Mouse (Mus musculus) liver, embryonic 13.5 days (tissue): Measurements from ENCODE around the gene Cacna1e. TPM values are rescaled to one million over a fixed set of nuclear protein-coding genes. Genes with fewer than 3 reads are reported as not detected.

Source experiments
- ATAC-seq: fragments of 200-750 bp; cut with Nextera tagmentation; 2 replicates; pipeline ENCODE4 v1.8.0; 2017; ENCODE audit warnings: low read depth, mild to moderate bottlenecking, moderate number of reproducible peaks, moderate library complexity
- DNase-seq: peaks from one replicate; pipeline ENCODE4 v3.0.0; 2022
- H3K27ac ChIP-seq: fragments of 300-500 bp; sonication (generic); 2 replicates; pipeline ENCODE4 v1.5.1; 2015; ENCODE audit warnings: moderate library complexity, mild to moderate bottlenecking, inconsistent platforms
- H3K27me3 ChIP-seq: fragments of 300-500 bp; sonication (generic); 2 replicates; pipeline ENCODE4 v1.6.1; 2015; ENCODE audit warnings: mild to moderate bottlenecking, inconsistent platforms
- H3K36me3 ChIP-seq: fragments of 300-500 bp; sonication (generic); 2 replicates; pipeline ENCODE4 v1.6.1; 2015; ENCODE audit warnings: mild to moderate bottlenecking, inconsistent platforms
- H3K4me1 ChIP-seq: fragments of 300-500 bp; sonication (generic); replicated peaks from 2 replicates; pipeline ENCODE4 v1.6.1; 2015; ENCODE audit warnings: inconsistent platforms
- H3K4me2 ChIP-seq: fragments of 300-500 bp; sonication (generic); 2 replicates; pipeline ENCODE4 v1.6.1; 2015; ENCODE audit warnings: inconsistent platforms, mild to moderate bottlenecking, moderate library complexity
- H3K4me3 ChIP-seq: fragments of 300-500 bp; sonication (generic); replicated peaks from 2 replicates; pipeline ENCODE4 v1.5.1; 2015; ENCODE audit warnings: mild to moderate bottlenecking, inconsistent platforms
- H3K9ac ChIP-seq: fragments of 300-500 bp; sonication (generic); 2 replicates; pipeline ENCODE4 v1.6.1; 2015; ENCODE audit warnings: mild to moderate bottlenecking, inconsistent platforms
- H3K9me3 ChIP-seq: fragments of 300-500 bp; sonication (generic); replicated peaks from 2 replicates; pipeline ENCODE4 v1.6.1; 2016; ENCODE audit warnings: inconsistent platforms
- WGBS: fragments of 180-500 bp; shearing (Covaris S2); methylation state at CpG from one replicate; pipeline ENCODE4 v1.1.7; 2015; ENCODE audit not compliant: insufficient replicate concordance; 5-methylcytosine and 5-hydroxymethylcytosine counted together
- polyA plus RNA-seq: library from polyadenylated mRNA; unstranded; fragments of >200 nt; fragmentation: Nextera tagmentation; extraction: Ambion mirVana; gene quantifications from 2 replicates; pipeline ENCODE4 v1.2.1, GENCODE M21; 2015

Gene Cacna1e
- polyA plus RNA-seq, 1 experiment from 2014 or later = 0.03 TPM

DNA sequence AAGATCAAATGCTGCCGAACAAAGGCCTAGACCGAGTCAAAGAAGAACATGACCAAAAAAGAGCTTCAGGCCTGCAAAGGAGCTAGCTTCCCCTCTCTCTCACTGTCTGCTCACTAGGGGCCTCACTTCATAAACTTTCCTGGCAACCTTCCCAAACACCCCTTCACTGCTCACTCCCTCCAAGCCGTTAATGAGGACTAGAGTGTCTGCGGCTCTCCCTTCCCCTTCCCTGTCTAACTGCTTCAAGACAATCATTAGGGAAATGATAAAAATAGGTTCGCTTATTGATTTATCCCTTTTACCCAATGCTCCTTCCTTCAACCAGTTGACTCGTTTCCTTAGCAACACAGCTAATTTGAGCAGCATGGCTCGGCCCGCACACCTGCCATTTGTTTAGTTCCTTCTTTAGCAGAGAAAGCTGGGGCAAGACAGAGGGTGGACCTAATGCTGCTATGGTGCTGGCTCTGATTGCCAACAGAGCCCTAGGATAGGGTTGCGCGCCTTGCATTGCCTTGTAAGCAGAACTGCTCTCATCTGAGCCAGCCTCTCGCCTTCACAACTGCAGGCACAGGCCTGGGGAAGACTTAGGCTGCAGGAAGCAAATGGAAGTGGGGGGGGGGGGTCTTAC lies 179.6 kb downstream of the Cacna1e start:
- peaks cover 10% of the 10 kb centered on the region; the same call in 1 of the 2 replicates for H3K4me1 ChIP-seq
- no peaks in the 10 kb centered on the region for H3K36me3 ChIP-seq
- no peaks in the 10 kb centered on the region for H3K9me3 ChIP-seq
- DNase-seq (no peak), ATAC-seq (no peak)
- H3K27me3 ChIP-seq = no peaks in the 10 kb centered on the region
- 58% methylated on average over 11 of the region's 11 CpGs for WGBS
- H3K4me3 ChIP-seq = no peak overlapping the region
- H3K9ac ChIP-seq = no peak overlapping the region
- no peak overlapping the region for H3K27ac ChIP-seq
- H3K4me2 ChIP-seq = no peak overlapping the region

DNA sequence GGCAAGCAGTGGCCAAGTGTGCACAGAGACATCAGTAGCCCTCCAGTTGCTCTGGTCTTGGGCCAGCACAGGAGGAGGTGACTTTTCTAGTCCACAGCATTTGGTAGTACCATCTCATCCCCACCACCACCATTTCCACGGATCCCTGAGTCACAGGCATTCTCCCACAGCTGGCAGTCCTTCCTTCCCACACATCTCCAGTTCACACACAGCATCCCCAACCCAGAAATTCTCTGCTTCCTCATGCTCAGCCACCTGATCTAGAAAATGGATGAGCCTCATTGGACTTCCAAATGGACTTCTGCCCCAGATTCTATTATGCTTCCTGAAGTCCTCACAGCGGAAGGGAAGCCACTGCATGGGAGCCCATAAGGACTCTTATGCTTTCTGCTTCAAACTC lies 181.7 kb downstream of the Cacna1e start:
- DNase-seq (no peak), ATAC-seq (no peak)
- WGBS = 53% methylated on average over 2 of the region's 2 CpGs
- Histone ChIP-seq H3K4me2 (no peak overlapping the region), H3K9me3 (no peaks in the 10 kb centered on the region), H3K27ac (no peak overlapping the region), H3K27me3 (no peaks in the 10 kb centered on the region), H3K4me1 (peaks cover 4% of the 10 kb centered on the region; the same call in 1 of the 2 replicates), H3K9ac (no peak overlapping the region), H3K4me3 (no peak overlapping the region), H3K36me3 (no peaks in the 10 kb centered on the region)

DNA sequence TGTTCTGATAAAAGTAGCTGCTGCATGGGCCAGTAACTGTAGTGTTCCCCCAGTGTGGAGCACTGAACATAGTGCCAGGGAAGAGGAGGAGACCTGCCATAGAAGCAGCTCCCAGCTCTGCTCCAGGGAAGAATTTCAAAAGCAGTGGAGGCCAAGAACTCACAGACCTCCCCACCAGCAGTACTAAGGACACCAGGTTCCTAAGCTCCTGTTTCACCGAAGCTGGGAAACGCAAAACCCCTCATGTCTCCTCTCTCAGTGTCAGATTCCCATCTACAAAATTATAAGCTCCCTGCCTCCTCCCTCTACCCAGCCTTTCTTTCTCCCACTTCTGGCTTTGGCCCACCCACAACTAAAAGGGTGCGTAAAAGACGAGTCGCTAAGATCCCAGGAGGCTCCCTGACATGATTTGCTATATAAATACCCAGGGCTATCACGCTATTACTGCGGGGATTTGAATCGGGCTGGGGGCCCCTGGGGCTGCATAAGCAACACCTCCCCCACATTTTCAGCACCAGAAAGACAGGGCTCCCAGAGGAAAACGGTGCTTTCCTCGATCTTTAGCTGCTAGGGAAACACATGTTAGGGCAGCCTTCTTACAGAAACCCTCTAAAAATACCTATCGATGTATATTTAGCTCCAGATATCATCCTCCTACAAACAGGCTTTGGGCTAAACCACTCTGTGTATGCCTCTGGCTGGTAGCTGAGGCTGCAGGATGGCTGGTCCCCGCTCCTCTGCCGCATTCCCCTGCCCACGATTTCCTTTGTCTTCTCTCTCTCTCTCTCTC lies 195.2 kb downstream of the Cacna1e start:
- no peaks in the 10 kb centered on the region for H3K36me3 ChIP-seq
- 45% methylated on average over 14 of the region's 14 CpGs for WGBS
- H3K4me1 ChIP-seq = no peaks in the 10 kb centered on the region
- H3K4me3 ChIP-seq = no peak overlapping the region
- ATAC-seq (no peak), DNase-seq (no peak)
- no peaks in the 10 kb centered on the region for H3K27me3 ChIP-seq
- no peaks in the 10 kb centered on the region for H3K9me3 ChIP-seq
- H3K4me2 ChIP-seq = no peak overlapping the region
- no peak overlapping the region for H3K9ac ChIP-seq
- no peak overlapping the region for H3K27ac ChIP-seq

DNA sequence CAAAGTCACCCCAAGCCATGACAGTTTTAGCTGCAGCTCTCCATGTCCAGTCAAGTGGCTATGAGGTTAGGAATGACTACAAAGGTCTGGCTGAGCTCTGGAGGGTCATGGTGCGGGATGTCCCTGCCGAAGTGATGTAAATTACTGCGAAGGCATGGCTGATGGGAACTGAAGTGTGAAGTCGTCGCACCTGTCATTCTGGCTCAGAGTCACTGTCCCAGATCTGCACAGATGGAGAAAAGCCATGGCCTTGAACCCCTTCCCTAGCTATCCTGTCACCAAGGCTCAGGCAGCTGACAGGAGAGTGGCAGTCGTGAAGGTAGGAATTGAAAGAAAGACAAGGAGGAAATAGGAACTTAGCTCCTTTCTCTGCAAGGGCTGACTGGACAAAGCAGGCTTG lies 197.4 kb downstream of the Cacna1e start:
- Histone ChIP-seq H3K4me3 (no peak overlapping the region), H3K27me3 (no peaks in the 10 kb centered on the region), H3K36me3 (no peaks in the 10 kb centered on the region), H3K9me3 (no peaks in the 10 kb centered on the region), H3K27ac (no peak overlapping the region), H3K4me1 (no peaks in the 10 kb centered on the region), H3K4me2 (no peak overlapping the region), H3K9ac (no peak overlapping the region)
- no peak for ATAC-seq
- WGBS = 60% methylated on average over 6 of the region's 6 CpGs
- no peak for DNase-seq

DNA sequence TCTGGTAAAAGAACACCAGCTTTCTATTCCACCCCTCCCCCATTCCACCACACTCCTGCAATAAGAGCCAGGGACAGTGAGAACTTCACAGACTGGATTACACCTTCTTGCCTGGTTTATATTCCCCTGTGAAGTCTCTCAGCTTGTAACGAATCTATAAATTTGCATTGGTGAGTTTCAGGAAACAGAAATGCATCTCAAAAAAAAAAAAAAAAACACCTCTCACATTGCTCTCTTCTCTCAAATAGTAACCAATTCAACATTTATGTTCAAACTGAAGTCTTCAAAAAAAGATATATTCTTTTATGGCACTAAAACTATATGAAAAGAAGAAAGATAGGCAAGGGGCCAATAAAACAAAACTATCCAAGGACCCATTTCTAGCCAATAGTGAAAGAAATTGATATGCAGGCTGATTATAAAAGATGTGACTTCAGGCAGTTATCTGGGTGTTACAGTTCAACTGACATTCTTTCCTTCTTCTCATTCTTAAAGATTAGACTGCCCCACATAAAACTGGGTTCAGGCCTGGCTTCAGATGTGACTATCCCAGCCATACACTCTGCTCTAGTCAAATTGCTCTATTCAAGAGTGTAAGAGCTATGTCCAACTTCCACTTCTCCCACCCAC lies 200.7 kb downstream of the Cacna1e start:
- 69% methylated on average over 1 of the region's 1 CpGs for WGBS
- H3K27me3 ChIP-seq = no peaks in the 10 kb centered on the region
- no peak overlapping the region for H3K9ac ChIP-seq
- H3K4me2 ChIP-seq = no peak overlapping the region
- H3K36me3 ChIP-seq = no peaks in the 10 kb centered on the region
- H3K27ac ChIP-seq = no peak overlapping the region
- ATAC-seq = no peak
- no peaks in the 10 kb centered on the region for H3K4me1 ChIP-seq
- H3K9me3 ChIP-seq = no peaks in the 10 kb centered on the region
- no peak for DNase-seq
- H3K4me3 ChIP-seq = no peak overlapping the region

DNA sequence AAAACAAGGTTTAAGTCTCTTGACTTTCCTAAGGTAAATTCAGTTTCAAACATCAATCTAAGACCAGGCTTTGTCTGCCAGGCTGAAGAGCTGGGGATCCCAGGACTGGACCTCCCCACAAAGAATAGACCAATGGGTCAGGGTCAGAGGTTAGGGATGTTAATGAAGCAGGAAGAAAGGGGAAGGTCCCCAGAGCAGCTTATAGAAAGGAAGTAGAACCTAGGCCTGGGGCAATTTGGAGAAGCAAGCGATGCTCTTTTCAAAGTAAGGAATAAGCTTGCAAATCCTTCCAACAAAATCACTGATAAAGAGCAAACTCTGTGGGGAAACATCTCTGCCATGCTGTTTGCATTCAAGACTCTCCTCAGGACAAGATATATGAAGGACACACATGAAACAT lies 205.3 kb downstream of the Cacna1e start:
- 51% methylated on average over 1 of the region's 1 CpGs for WGBS
- Histone ChIP-seq H3K27ac (no peak overlapping the region), H3K9ac (no peak overlapping the region), H3K4me3 (no peak overlapping the region), H3K4me1 (no peaks in the 10 kb centered on the region), H3K36me3 (no peaks in the 10 kb centered on the region), H3K4me2 (no peak overlapping the region), H3K9me3 (no peaks in the 10 kb centered on the region), H3K27me3 (no peaks in the 10 kb centered on the region)
- DNase-seq (no peak), ATAC-seq (no peak)

DNA sequence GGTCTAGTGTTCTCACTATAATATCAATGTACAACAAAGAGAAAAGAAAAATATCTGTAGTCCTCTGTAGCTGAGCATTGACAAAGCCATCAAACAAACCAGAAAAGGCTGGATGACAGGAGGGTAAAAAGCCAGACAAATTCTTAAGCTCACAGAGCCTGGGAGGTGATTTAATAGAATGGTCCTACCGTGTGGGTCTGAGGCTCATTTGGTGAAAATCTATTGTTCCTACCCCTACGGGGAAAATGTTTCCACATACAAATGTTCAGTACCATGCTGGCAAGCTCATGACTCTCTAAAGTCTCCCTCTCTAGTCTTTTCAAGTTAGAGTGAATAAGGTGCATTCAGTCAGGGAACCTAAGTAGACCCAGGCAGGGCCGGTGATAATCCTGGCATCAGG lies 206.2 kb downstream of the Cacna1e start:
- Histone ChIP-seq H3K9me3 (no peaks in the 10 kb centered on the region), H3K4me1 (no peaks in the 10 kb centered on the region), H3K27me3 (no peaks in the 10 kb centered on the region), H3K4me3 (no peak overlapping the region), H3K27ac (no peak overlapping the region), H3K9ac (no peak overlapping the region), H3K36me3 (no peaks in the 10 kb centered on the region), H3K4me2 (no peak overlapping the region)
- ATAC-seq (no peak), DNase-seq (no peak)
- WGBS = 77% methylated on average over 3 of the region's 3 CpGs

DNA sequence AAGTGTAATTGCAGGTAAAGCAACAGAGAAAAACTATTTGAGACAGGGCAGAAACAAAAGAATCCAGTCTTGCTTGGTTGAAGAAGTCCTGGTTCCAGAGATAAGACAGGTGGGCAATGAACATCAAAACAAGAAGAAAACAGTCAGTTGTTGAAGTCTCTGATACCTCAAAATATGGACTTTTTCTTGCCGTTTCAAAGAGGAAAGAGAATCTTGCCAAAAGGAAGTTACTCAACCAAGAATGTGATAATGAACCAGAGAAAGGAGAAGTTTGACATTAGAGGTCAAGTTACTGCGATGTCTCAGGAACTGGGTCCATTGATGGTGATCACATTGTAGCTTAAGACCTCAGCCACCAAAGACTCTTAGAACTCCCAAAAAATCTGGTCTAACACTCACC lies 206.6 kb downstream of the Cacna1e start:
- ATAC-seq (no peak), DNase-seq (no peak)
- Histone ChIP-seq H3K9ac (no peak overlapping the region), H3K27me3 (no peaks in the 10 kb centered on the region), H3K9me3 (no peaks in the 10 kb centered on the region), H3K4me1 (no peaks in the 10 kb centered on the region), H3K27ac (no peak overlapping the region), H3K4me3 (no peak overlapping the region), H3K4me2 (no peak overlapping the region), H3K36me3 (no peaks in the 10 kb centered on the region)
- 6% methylated on average over 2 of the region's 2 CpGs for WGBS

DNA sequence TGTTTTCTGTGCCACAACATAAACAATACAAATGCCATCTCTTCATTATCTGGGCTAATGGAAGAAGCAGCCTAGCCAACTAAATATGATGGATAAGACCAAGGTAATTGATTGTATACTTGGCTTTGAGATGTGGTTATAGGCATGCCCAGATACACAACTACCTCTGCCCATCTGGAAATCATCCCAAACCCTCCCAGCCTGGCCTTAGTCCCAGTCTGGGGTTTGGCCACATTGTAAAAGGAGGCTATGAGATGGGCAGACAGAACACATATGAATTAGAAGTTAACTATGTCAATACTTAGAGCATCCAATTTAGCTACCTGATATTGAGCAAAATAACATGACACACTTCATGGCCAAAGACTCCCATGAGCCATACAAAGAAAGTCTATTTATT lies 220.6 kb downstream of the Cacna1e start:
- no peaks in the 10 kb centered on the region for H3K36me3 ChIP-seq
- ATAC-seq (no peak), DNase-seq (no peak)
- H3K27ac ChIP-seq = no peak overlapping the region
- H3K9ac ChIP-seq = no peak overlapping the region
- H3K4me3 ChIP-seq = no peak overlapping the region
- no peaks in the 10 kb centered on the region for H3K9me3 ChIP-seq
- H3K4me1 ChIP-seq = no peaks in the 10 kb centered on the region
- no peak overlapping the region for H3K4me2 ChIP-seq
- no peaks in the 10 kb centered on the region for H3K27me3 ChIP-seq

DNA sequence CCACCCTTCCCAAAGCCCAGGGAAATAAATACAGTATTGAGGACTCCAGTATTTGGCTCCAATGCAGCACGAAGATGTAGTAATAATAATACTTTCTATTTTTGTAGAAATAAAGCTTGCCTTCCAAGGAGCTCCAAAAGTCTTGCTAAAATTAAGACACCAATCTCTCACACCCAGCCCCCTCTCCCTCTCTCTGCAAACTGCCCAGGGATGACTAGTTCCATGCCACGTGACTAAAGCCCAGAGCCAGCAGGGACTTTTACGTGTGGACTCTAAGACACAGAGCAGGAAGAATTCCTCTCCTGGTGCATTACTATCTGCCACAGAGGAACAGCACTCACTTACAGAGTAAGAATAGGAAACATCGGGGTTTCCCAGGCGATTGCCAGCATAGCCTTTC lies 222.3 kb downstream of the Cacna1e start:
- Histone ChIP-seq H3K9me3 (no peaks in the 10 kb centered on the region), H3K4me1 (no peaks in the 10 kb centered on the region), H3K27me3 (no peaks in the 10 kb centered on the region), H3K4me2 (no peak overlapping the region), H3K36me3 (no peaks in the 10 kb centered on the region), H3K4me3 (no peak overlapping the region), H3K9ac (no peak overlapping the region), H3K27ac (no peak overlapping the region)
- WGBS = 55% methylated on average over 5 of the region's 5 CpGs
- ATAC-seq (no peak), DNase-seq (no peak)

DNA sequence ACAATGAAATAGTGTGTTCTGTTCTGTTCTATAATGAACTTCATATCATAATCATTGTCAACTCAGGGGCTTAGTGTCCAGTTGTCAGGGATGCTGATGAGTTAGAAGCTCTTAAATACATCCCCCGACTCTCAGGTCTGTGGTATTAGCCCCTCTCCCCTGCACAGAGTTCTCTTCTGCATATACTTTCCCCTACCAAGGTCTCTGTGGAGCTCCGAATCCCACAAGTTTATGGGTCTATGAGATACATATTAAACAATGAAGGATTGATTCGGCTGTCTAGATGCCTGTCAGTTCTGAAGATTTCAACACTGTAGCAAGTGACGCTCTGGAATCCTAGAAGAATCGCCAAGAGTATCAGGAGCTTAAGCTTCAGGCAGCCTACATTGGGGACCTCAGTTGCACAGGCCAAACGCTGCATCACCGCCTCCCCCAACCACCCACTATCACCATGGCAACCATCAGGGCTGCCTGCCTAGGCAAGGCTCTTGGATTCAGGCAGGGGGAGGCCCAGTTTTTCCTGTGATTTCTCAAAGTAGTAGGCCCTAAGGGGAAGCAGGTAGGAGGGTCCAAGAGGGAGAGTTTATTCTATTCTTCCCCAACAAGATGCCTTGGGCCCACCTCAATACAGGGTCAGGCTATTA lies 223.0 kb downstream of the Cacna1e start:
- H3K4me1 ChIP-seq = no peaks in the 10 kb centered on the region
- 57% methylated on average over 7 of the region's 7 CpGs for WGBS
- H3K27me3 ChIP-seq = no peaks in the 10 kb centered on the region
- ATAC-seq (no peak), DNase-seq (no peak)
- no peak overlapping the region for H3K9ac ChIP-seq
- H3K27ac ChIP-seq = no peak overlapping the region
- no peaks in the 10 kb centered on the region for H3K36me3 ChIP-seq
- H3K4me3 ChIP-seq = no peak overlapping the region
- H3K9me3 ChIP-seq = no peaks in the 10 kb centered on the region
- no peak overlapping the region for H3K4me2 ChIP-seq
